Mouse (Mus musculus) left cerebral cortex, adult 6 months (tissue): ENCODE measurements around the gene Cnot8. TPM values are rescaled to one million over a fixed set of nuclear protein-coding genes. Genes with fewer than 3 reads are reported as not detected.

ENCODE experiments used
- long read RNA-seq, 2 experiments: library from polyadenylated mRNA; unstranded; transcript quantifications; one replicate each; pipeline ENCODE4 v2.0.0; 2019 to 2020
- polyA plus RNA-seq: library from polyadenylated mRNA; unstranded; fragments of <200 nt; fragmentation: Nextera tagmentation; gene quantifications from 2 replicates; pipeline ENCODE4 v1.2.3, GENCODE M21; 2021

Gene Cnot8
- 58.3 and 62.3 TPM in 2 replicates for polyA plus RNA-seq
- long read RNA-seq, experiment 1, transcript Cnot8-201 (7 exons, 2,035 nt) = major isoform, 366 of 444 reads
- long read RNA-seq, experiment 1, partial matches to known transcripts = 33 of 444 reads
- long read RNA-seq, experiment 1, other reads (novel, unspliced or antisense) = 42 of 444 reads
- long read RNA-seq, experiment 2, transcript Cnot8-201 (7 exons, 2,035 nt) = major isoform, 55 of 88 reads
- long read RNA-seq, experiment 2, partial matches to known transcripts = 24 of 88 reads
- long read RNA-seq, experiment 2, other reads (novel, unspliced or antisense) = 9 of 88 reads

GRCm38 (mm10) chr11:58103697-58104306 lies at the start of gene Cnot8:
TSS of gene Cnot8 (plus strand) at chr11:58104153.

GRCm38 (mm10) chr11:58093021-58093528 lies 10.9 kb upstream of the Cnot8 start, which contains the start of gene Gm12248:
TSS of gene Gm12248 (minus strand) at chr11:58093134.

Other genes with a start within 250 kb of the Cnot8 start
- gene Larp1, start 95.1 kb upstream of the Cnot8 start, polyA plus RNA-seq = 4.3 and 4.8 TPM in 2 replicates
- not detected in 2 replicates for gene Gm12248, start 11.0 kb upstream of the Cnot8 start, polyA plus RNA-seq
- 3.4 and 4.7 TPM in 2 replicates for gene Gemin5, start 64.4 kb downstream of the Cnot8 start, polyA plus RNA-seq
- gene Mrpl22, start 67.5 kb downstream of the Cnot8 start, polyA plus RNA-seq = 95.3 and 108 TPM in 2 replicates
- gene Igtp, start 95.4 kb downstream of the Cnot8 start, polyA plus RNA-seq = 7.1 and 8.1 TPM in 2 replicates
- 1.2 and 1.6 TPM in 2 replicates for gene Irgm2, start 95.5 kb downstream of the Cnot8 start, polyA plus RNA-seq
- not detected in 2 replicates for gene 4930438A08Rik, start 170.6 kb downstream of the Cnot8 start, polyA plus RNA-seq
- gene Zfp692, start 202.9 kb downstream of the Cnot8 start, polyA plus RNA-seq = 7.0 and 7.2 TPM in 2 replicates
- 34.9 and 35.5 TPM in 2 replicates for gene Zfp672, start 226.2 kb downstream of the Cnot8 start, polyA plus RNA-seq
- gene Sh3bp5l, start 226.6 kb downstream of the Cnot8 start, polyA plus RNA-seq = 19.7 and 25.5 TPM in 2 replicates